Mouse (Mus musculus) cerebellum, postnatal 10 days (tissue): ENCODE measurements at regions not wholly inside any gene's neighbourhood (a gene's known extent, or its start where the extent isn't known, plus 50 kb on each side); places are given as distances from the start of the nearest gene placed in this dataset.

Experiments used
- DNase-seq, 2 experiments: peaks; one replicate each; pipeline ENCODE4 v3.0.0; 2021; ENCODE audit warnings: mixed read lengths in 2 of 2

DNA sequence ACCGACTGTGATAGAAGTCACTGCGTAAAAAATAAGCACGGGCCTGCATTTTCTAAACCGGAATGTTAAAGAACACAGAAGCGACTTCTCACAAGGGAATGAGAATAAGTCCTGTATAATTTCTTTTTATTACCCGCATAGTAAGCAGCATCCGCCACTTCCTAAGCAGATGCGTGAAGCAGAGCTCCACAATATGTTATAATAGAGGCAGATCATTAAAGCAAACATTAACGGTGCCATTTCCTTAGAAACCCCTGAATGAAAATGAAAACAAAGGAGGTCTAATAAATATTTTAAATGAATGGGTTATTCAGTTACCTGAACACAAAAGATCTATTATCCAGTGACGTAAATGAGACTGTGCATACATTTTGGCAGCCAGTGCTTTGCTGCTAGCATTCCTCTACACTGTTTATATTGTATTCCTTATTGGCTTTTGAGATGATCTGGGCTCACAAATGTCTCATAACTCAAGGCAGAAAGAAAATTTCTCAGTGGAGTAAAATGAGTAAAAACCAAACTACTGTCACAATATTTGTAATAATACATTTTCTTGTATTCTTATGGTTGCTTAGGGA, 566.6 kb upstream of the Epha6 start:
- DNase-seq: no peak

DNA sequence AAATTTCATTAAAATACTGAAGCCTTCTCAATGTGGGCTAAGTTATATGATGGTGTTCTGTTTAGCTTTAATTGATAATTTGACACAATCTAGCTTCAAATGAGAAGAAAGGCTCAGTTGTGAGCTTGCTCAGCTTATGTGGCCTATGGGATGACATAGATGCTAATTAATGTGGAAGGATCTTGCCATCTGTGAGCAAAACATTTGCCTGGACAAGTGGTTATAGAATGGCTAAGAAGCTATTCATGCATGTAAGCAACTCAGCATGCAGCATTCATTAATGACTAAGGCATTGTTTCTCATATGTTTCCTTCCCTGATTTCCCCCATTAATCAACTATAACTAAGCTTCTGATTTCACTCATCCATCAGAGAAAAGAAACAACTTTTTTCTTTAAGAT, 532.8 kb upstream of the Epha6 start:
- peak; percentile 14 to 24 for DNase-seq
